Mouse (Mus musculus): ENCODE data around the gene Cdk2ap2. TPM values are rescaled to one million over a fixed set of nuclear protein-coding genes. Genes with fewer than 3 reads are reported as not detected.

The Cdk2ap2 gene
- polyA plus RNA-seq, 1 experiment from 2014 or later: 82.7 TPM

DNA sequence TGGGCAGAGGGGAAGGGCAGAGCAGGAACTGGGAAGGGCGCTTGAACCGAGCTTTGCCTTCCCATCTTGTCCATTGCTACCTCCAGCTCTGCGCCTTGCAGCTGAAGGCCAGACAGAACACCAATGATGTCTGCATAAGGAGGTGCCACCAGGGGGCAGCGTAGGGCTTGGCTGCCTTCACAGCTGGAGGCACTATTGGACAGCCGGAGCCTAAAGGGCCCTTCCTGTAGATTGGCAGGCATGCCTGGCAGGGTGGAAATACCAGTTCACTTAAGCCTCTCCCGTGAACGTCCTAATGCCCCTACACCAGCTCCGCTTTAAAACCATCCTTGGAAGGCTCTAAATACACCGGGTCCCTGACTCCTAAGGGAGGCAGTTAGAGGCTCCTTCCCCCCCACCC is 2.1 kb downstream of the Cdk2ap2 start:
- Histone ChIP-seq H3K27ac (no peak overlapping the region), H3K4me2 (peak overlapping the region; percentile 93; the same call in 1 of the 2 replicates), H3K9ac (no peak overlapping the region), H3K4me1 (peaks cover 53% of the 10 kb centered on the region), H3K9me3 (no peaks in the 10 kb centered on the region), H3K27me3 (peaks cover 36% of the 10 kb centered on the region), H3K4me3 (0 out of 2 replicates have a peak overlapping the region, but pooled peaks have one; percentile 43), H3K36me3 (no peaks in the 10 kb centered on the region)
- no peak for ATAC-seq (ENCODE audit: insufficient number of reproducible peaks, low FRiP score, low TSS enrichment, low read depth)
- 11% methylated on average over 9 of the region's 9 CpGs for WGBS

DNA sequence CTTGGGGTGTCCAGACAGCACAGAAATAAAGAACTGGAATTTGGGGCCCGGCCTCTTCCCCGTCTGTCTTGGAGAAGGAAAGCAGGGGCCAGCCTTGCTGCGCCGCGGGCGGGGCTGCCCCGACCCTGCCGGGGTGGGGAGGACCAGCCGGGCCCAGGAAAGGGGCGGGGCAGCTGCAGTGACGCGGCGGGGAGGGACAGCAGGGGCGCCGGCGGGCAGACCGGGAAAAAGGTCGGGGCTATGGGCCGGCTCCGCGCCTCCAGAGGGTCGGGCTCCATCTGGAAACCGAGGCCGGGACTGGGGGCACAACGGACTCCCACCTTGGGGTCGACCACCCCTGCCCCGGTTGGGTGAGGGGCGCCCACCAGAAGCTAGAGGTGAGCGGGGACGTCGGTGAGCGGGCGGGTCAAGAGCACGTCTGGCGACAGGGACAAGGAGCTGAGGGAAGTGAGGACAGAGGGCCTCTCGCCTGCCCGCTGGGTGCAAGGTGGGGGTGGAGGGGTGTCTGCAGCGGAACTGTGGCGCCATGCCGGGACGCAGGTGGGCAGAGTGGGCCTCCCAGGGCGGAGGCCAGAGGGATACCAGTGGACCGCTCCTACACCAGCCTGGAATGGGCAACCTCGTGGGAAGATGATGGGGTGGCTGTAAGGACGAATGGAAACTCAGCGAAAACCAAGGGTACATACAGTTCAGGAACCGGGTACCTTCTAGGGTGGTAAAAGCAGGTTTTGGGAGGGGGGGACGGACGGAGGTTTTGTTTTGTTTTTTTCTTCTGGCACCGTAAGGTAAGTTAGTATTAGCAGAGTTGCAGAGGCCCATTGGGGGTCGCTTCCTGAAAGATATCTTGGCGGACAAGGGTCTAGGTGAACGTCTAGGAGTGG is 3.1 kb downstream of the Cdk2ap2 start, which contains the start of gene Pitpnm1:
Pitpnm1 (plus strand) TSS at position 162 of the 881 bp plus-strand sequence.
- peaks cover 53% of the 10 kb centered on the region for H3K4me1 ChIP-seq
- peak within 1 kb of the TSS; percentile 33 for H3K9ac ChIP-seq
- 0 out of 2 replicates have a peak, but pooled peaks have one; percentile 8 for ATAC-seq (ENCODE audit: insufficient number of reproducible peaks, low FRiP score, low TSS enrichment, low read depth)
- peak within 1 kb of the TSS; percentile 43 for H3K4me3 ChIP-seq
- WGBS: 1% methylated on average over 53 of the region's 53 CpGs
- H3K4me2 ChIP-seq: peak within 1 kb of the TSS; percentile 93
- no peak within 1 kb of the TSS for H3K27ac ChIP-seq
- no peaks in the 10 kb centered on the region for H3K9me3 ChIP-seq
- peaks cover 36% of the 10 kb centered on the region for H3K27me3 ChIP-seq
- H3K36me3 ChIP-seq: no peaks in the 10 kb centered on the region

DNA sequence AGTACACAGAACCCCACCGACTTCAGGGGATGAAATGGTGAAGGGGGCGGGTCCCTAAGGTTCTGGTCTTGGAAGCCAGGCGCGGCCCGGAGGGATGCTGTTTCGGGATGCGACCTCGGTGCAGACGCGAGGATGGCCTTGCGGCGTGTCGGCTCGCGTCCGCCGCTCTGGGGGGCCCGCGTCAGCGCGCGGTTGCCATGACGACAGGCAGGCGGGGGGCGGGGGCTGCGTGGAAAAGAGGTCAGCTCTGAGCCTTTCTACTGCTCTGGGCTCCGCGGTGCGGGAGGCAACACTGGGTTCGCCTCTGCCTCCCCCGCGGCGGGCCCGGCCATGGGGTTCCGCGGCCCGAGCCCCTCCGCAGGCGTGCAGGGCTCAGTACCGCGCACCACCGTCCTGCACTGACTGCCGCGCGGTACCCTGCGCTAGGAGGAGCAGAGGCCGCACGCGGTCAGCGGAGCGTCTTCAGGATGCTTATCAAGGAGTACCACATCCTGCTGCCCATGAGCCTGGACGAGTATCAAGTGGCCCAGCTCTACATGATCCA is 3.8 kb downstream of the Cdk2ap2 start:
- peak overlapping the region; percentile 93 for H3K4me2 ChIP-seq
- H3K9ac ChIP-seq: peak overlapping the region; percentile 33
- 2% methylated on average over 52 of the region's 52 CpGs for WGBS
- ATAC-seq (ENCODE audit: insufficient number of reproducible peaks, low FRiP score, low TSS enrichment, low read depth): no peak
- no peaks in the 10 kb centered on the region for H3K36me3 ChIP-seq
- peak overlapping the region; percentile 43 for H3K4me3 ChIP-seq
- H3K27ac ChIP-seq: no peak overlapping the region
- H3K9me3 ChIP-seq: no peaks in the 10 kb centered on the region
- H3K27me3 ChIP-seq: peaks cover 36% of the 10 kb centered on the region
- H3K4me1 ChIP-seq: peaks cover 53% of the 10 kb centered on the region

DNA sequence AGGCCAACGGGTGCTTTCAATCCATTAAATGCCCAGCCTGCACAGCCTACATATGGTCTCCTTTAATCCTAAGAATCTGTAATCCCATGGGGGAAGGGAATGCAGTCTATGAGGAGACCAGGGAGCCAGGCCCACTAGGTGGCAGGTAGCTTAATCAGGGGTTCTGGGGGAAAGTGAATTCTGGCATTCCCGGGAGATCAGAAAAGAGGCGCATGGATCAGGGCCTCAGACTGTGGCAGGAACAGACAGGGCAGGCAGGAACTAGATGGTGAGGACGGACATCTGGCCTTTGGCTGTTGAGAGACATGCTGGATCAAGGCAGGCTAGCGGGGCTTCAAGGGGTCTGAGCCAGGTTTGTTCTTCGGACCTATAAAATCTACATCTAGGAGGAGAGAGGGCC is 4.5 kb downstream of the Cdk2ap2 start:
- peaks cover 47% of the 10 kb centered on the region for H3K4me1 ChIP-seq
- no peaks in the 10 kb centered on the region for H3K9me3 ChIP-seq
- no peak for ATAC-seq (ENCODE audit: insufficient number of reproducible peaks, low FRiP score, low TSS enrichment, low read depth)
- WGBS: 72% methylated on average over 6 of the region's 6 CpGs
- peaks cover 36% of the 10 kb centered on the region for H3K27me3 ChIP-seq
- H3K9ac ChIP-seq: no peak overlapping the region
- no peak overlapping the region for H3K27ac ChIP-seq
- H3K36me3 ChIP-seq: no peaks in the 10 kb centered on the region
- H3K4me3 ChIP-seq: peak overlapping the region; percentile 43; the same call in 1 of the 2 replicates
- H3K4me2 ChIP-seq: no peak overlapping the region

DNA sequence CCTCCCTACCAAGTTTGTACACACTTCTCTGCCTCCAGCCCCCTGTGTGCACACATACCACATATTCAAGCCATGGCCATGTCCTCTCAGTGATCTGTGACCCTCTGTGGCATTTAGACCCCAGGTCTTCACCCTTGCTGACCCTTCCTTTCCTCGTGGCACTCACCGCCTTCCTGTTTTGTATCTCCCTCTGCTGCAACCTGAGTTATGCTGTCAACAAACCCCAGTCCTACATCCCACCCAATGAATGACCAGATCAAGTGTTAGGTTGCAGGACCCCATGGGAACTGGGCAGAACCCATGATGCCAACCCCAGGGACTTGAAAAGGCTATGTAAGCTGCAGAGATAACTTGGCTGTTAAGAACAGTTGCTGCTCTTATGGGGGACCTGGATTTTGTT is 5.1 kb downstream of the Cdk2ap2 start:
- Histone ChIP-seq H3K27me3 (peaks cover 36% of the 10 kb centered on the region), H3K9ac (no peak overlapping the region), H3K9me3 (no peaks in the 10 kb centered on the region), H3K4me2 (no peak overlapping the region), H3K4me1 (peaks cover 42% of the 10 kb centered on the region), H3K36me3 (no peaks in the 10 kb centered on the region), H3K4me3 (no peak overlapping the region), H3K27ac (no peak overlapping the region)
- no peak for ATAC-seq (ENCODE audit: insufficient number of reproducible peaks, low FRiP score, low TSS enrichment, low read depth)
- 88% methylated on average over 2 of the region's 2 CpGs for WGBS

DNA sequence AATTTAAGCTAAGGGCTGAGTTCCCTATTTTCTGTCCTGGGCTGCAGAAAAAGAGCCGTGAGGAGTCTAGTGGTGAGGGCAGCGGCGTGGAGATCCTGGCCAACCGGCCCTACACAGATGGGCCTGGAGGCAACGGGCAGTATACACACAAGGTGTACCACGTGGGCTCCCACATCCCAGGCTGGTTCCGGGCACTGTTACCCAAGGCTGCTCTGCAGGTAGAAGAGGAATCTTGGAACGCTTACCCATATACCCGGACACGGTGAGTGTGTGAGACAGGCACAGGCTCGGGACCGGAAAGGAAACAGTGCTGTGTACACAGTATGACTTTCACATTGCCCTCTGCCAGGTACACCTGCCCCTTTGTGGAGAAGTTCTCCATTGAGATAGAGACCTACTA is 5.6 kb downstream of the Cdk2ap2 start:
- peaks cover 36% of the 10 kb centered on the region for H3K4me1 ChIP-seq
- no peaks in the 10 kb centered on the region for H3K36me3 ChIP-seq
- H3K9ac ChIP-seq: no peak overlapping the region
- 93% methylated on average over 12 of the region's 12 CpGs for WGBS
- no peak overlapping the region for H3K27ac ChIP-seq
- H3K4me2 ChIP-seq: no peak overlapping the region
- peaks cover 36% of the 10 kb centered on the region for H3K27me3 ChIP-seq
- no peak for ATAC-seq (ENCODE audit: insufficient number of reproducible peaks, low FRiP score, low TSS enrichment, low read depth)
- H3K9me3 ChIP-seq: no peaks in the 10 kb centered on the region
- H3K4me3 ChIP-seq: no peak overlapping the region

GRCm38 (mm10) chr19:4103294-4103693 is 6.3 kb downstream of the Cdk2ap2 start:
- no peak for ATAC-seq (ENCODE audit: insufficient number of reproducible peaks, low FRiP score, low TSS enrichment, low read depth)
- H3K9ac ChIP-seq: no peak overlapping the region
- no peak overlapping the region for H3K4me2 ChIP-seq
- no peak overlapping the region for H3K27ac ChIP-seq
- 93% methylated on average over 18 of the region's 18 CpGs for WGBS
- H3K4me1 ChIP-seq: peaks cover 30% of the 10 kb centered on the region
- H3K36me3 ChIP-seq: no peaks in the 10 kb centered on the region
- H3K9me3 ChIP-seq: no peaks in the 10 kb centered on the region
- H3K27me3 ChIP-seq: peaks cover 36% of the 10 kb centered on the region
- no peak overlapping the region for H3K4me3 ChIP-seq

GRCm38 (mm10) chr19:4103792-4104191 is 6.8 kb downstream of the Cdk2ap2 start:
- 59% methylated on average over 3 of the region's 3 CpGs for WGBS
- no peaks in the 10 kb centered on the region for H3K36me3 ChIP-seq
- no peak overlapping the region for H3K27ac ChIP-seq
- no peak for ATAC-seq (ENCODE audit: insufficient number of reproducible peaks, low FRiP score, low TSS enrichment, low read depth)
- no peak overlapping the region for H3K4me2 ChIP-seq
- peaks cover 25% of the 10 kb centered on the region for H3K4me1 ChIP-seq
- H3K9ac ChIP-seq: no peak overlapping the region
- H3K9me3 ChIP-seq: no peaks in the 10 kb centered on the region
- H3K27me3 ChIP-seq: peaks cover 36% of the 10 kb centered on the region
- no peak overlapping the region for H3K4me3 ChIP-seq

GRCm38 (mm10) chr19:4104675-4105194 is 7.8 kb downstream of the Cdk2ap2 start:
- Histone ChIP-seq H3K4me2 (no peak overlapping the region), H3K27ac (no peak overlapping the region), H3K4me1 (peaks cover 16% of the 10 kb centered on the region), H3K36me3 (no peaks in the 10 kb centered on the region), H3K4me3 (no peak overlapping the region), H3K9me3 (no peaks in the 10 kb centered on the region), H3K27me3 (peaks cover 31% of the 10 kb centered on the region), H3K9ac (no peak overlapping the region)
- 87% methylated on average over 16 of the region's 16 CpGs for WGBS
- no peak for ATAC-seq (ENCODE audit: insufficient number of reproducible peaks, low FRiP score, low TSS enrichment, low read depth)

DNA sequence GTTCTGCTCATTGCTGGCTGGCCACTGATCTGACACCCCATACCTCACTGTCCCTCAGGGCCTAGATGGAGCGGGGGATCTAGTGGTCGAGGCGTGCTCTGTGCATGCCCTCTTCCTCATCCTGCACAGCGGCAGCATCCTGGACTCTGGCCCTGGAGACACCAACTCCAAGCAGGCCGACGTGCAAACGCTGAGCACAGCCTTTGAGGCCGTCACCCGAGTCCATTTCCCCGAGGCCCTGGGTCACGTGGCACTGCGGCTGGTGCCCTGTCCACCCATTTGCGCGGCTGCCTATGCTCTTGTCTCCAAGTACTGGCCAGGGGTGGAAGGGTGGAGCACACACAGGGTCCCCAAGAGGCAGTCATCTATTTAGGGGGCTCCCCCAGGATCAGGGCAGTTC is 9.7 kb downstream of the Cdk2ap2 start:
- H3K36me3 ChIP-seq: peaks cover 3% of the 10 kb centered on the region
- H3K27me3 ChIP-seq: peaks cover 12% of the 10 kb centered on the region
- H3K9me3 ChIP-seq: no peaks in the 10 kb centered on the region
- H3K9ac ChIP-seq: no peak overlapping the region
- H3K4me3 ChIP-seq: no peak overlapping the region
- no peaks in the 10 kb centered on the region for H3K4me1 ChIP-seq
- no peak overlapping the region for H3K27ac ChIP-seq
- H3K4me2 ChIP-seq: no peak overlapping the region
- 91% methylated on average over 14 of the region's 14 CpGs for WGBS
- ATAC-seq (ENCODE audit: insufficient number of reproducible peaks, low FRiP score, low TSS enrichment, low read depth): no peak

- H3K36me3 ChIP-seq: peaks cover 21% of the 10 kb centered on the region
- no peaks in the 10 kb centered on the region for H3K27me3 ChIP-seq
- no peaks in the 10 kb centered on the region for H3K9me3 ChIP-seq
- WGBS: 80% methylated on average over 9 of the region's 9 CpGs
- no peak overlapping the region for H3K9ac ChIP-seq
- H3K4me3 ChIP-seq: no peak overlapping the region
- H3K27ac ChIP-seq: no peak overlapping the region
- peaks cover 5% of the 10 kb centered on the region for H3K4me1 ChIP-seq
- no peak overlapping the region for H3K4me2 ChIP-seq
- ATAC-seq (ENCODE audit: insufficient number of reproducible peaks, low FRiP score, low TSS enrichment, low read depth): no peak
Measured at GRCm38 (mm10) chr19:4108535-4108934, 11.6 kb downstream of the Cdk2ap2 start.
